Mouse (Mus musculus) adrenal gland, adult 18-20 months (tissue): ENCODE measurements around the gene C1qb. TPM values are rescaled to one million over a fixed set of nuclear protein-coding genes. Genes with fewer than 3 reads are reported as not detected.

ENCODE experiments used
- DNase-seq, 2 experiments: peaks; one replicate each; pipeline ENCODE4 v3.0.0; 2021 to 2022; ENCODE audit warnings: low spot score in 2 of 2
- long read RNA-seq, 2 experiments: library from polyadenylated mRNA; stranded (forward); transcript quantifications; one replicate each; pipeline ENCODE4 v2.0.0; 2021
- total RNA-seq, 2 experiments: library from RNA; stranded (reverse); gene quantifications; 1 replicate in 1 of 2; 2 replicates in 1 of 2; pipeline ENCODE4 v1.2.3; 2021

Gene C1qb
- 100 to 1,000 TPM in 1 of 2 experiments, 10 to 100 TPM in 1; 69.3 to 122 TPM for total RNA-seq
- long read RNA-seq, experiment 1, transcript C1qb-201 (3 exons, 1,088 nt) = major isoform, 62 of 64 reads
- long read RNA-seq, experiment 1, partial matches to known transcripts = 1 of 64 reads
- long read RNA-seq, experiment 1, other reads (novel, unspliced or antisense) = 1 of 64 reads
- long read RNA-seq, experiment 2, transcript C1qb-201 (3 exons, 1,088 nt) = major isoform, 53 of 55 reads
- long read RNA-seq, experiment 2, partial matches to known transcripts = 2 of 55 reads
- long read RNA-seq, experiment 2, other reads (novel, unspliced or antisense) = 0 of 55 reads

DNA sequence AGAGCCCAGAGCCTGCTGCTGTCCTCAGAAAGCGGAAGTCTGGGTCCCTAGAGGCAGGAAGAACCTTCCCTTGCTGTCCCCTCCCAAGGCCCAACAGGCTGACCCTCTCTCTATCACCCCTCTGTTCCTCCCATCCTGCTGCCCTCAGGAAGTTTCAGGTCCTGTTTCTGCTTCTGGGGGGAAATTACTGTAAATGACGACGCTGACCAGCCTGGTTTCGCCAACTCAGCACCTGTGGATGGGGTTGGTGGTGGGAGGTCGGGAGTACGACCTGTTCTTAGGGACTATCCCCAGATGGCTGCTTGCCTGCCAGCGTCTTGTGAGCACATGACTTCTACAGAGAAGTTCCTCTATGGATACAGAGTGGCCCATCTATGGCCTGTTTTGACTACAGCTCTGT is at the start of gene C1qb:
Gene C1qb (minus strand): TSS at position 87 of the 400 bp plus-strand sequence.
- no peak for DNase-seq

DNA sequence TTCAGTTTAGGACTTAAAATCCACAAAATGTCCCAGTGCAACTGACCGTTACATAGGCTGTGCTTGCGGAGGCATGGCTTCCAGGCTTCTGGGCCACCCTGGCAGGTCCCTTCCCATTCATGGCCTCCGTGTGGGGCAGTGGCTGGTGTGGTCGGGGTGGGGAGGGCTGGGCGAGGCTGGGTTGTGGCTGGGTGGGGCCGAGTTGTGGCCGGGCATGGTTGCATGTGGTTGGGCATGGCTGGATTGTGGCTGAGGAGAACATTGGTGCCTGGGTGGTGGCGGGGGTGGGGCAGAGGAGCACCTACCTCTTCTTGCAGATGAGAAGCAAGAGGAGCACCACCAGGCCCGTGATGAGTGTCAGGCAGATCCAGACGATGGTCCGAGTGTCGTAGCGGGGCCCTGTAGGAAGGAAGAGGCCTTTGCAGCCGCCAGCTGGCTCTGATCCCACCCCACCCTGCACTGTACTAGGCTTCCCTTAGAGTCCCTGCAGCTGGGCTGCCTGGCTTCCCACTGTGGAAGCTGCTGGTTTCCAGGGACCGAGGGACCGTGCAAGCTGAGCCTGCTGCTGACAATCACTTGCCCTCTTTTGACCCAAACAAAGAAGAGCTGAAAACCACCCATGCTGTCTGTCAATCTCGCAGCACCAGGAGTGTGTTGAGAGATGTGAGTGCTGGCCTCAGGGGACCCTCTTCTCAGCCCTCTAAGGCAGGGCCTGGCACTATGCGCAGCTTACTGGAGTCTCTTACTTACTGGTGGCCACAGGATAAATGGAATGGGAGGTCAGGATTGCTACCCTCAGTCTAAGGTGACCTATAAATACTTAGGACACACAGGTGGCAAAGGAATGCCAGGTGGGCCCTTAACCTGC is 49.0 kb upstream of the C1qb start:
- DNase-seq = no peak

DNA sequence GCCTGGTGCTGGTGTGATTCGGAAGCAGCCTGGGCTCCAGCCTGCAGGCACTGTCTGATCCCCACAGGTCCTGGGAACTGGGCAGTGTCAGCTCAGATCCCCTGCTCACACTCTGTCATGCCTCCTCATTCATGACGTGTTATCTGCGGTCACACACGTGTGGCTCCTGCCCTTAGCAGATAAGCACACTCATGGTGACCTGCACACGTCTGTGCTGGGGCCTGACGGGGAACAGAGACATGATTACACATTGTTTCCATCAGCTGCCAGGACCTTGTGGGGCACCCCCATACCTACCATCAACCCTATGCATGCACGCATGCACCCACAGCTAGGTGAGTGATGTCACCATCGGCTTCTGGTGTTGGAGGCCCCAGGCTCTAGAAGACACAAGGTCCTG is 44.5 kb upstream of the C1qb start:
- DNase-seq = no peak

DNA sequence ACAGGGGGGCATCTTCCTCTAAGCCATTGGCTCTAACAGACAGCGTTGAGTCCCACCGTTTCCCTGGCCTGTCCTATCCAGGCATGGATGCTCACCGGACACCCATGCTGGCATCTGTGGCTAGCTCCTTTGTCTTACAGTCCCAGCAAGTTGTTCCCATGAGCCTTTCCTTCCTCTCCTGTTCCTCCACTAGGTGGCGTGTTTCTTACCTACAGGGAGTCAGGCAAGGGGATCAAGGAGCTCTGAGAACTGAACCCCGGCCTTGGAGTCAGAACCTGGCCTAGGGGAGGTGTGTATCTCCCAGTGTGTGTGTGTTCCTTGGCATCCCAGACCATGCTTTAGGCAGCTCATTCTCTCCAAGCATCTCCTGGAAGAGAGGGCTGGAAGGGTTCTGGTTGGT is 42.9 kb upstream of the C1qb start:
- DNase-seq = peak in 1 of 2 experiments; percentile 25

DNA sequence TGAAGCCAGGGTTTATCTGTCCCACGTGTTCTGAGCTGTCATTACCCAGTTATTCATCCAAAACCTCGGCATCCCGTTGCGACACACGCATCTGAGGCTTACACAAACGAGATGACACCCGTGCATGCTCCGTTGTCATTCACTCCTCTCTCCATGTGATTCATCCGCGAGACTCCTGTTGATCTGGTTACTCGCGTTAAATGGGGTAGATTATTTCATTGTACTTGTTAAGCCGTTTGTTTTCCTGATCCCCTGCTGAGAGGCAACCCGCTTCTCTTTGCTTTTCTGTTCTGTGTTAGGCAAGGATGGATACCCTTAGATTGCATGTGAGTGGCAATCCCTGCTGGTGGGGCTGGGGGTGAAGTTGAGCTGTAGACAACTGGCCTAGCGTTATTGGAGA is 39.8 kb upstream of the C1qb start:
- no peak for DNase-seq

DNA sequence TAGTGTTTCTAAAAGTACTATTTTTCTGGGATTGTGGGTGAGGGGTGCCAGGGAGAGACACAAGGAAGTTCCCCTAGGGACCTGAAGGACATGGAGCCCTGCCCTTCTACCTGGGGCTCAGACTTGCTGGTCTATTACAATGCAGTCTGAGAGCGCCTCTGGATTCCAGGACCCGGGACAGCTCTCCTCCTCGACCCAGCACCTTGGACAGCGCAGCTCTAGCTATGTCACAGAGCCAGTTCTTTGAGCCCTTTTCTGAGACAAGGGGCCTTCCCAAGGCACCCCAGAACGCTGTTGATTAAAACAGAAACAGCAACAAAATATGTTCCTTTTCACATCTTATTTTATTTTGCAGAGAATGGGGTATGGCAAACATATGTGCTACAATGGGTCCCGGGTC is 38.5 kb upstream of the C1qb start:
- peak; percentile 67 to 74 for DNase-seq

DNA sequence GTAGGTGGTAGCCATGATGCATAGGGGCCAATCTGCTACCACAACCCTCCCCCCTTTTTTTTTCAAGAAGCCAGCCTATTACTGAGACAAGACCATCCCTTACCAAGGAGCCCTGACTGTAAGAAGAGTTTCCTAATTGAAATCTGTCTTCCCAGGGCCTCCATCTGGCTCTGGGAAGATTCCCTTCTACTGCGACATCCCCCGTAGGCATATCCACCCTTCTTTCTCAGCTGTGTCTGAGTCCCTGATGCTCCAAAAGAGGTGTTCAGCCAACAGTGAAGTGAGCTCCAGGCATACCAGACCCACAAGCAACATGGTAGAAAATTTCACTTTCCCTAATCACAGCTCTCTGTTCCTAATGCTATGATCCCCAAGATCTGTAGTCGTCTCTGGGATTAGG is 33.5 kb upstream of the C1qb start:
- no peak for DNase-seq

DNA sequence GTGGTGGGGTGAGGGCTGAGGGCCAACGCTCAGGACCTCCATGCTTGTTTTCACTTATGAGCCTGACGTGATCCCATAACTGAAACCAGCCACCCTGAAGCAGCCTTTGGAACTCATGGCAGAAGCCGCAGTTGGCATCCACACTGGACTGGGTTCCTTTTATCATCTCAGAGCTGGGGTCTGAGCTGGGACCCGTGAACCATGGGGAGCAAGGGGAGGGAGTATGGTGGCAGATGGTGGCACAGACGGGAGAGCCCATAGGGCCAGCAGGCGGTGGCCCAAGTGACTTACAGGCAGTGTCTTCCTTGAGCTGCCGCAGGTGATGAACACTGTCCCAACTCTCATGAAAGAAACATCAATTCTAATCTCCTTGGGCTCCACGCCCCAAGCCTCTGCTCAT is 32.8 kb upstream of the C1qb start:
- no peak for DNase-seq

DNA sequence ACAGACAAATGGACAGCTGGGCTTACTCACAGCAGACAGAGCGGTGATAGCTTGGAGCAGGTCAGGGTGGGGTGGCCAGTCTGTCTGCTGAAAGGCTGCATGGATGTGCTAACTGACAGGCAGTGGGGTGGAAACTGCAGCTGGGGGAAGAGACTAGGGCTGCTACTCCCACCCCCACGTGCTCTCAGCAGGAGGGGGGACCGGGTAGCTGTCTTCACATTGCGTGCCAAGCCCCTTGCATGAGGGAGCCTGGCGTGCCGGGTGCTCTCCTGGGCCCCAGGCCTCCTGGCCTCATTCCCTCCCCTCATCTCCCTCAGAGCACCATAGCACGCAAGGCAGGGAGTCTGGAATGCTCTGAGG is 31.2 kb upstream of the C1qb start:
- no peak for DNase-seq

DNA sequence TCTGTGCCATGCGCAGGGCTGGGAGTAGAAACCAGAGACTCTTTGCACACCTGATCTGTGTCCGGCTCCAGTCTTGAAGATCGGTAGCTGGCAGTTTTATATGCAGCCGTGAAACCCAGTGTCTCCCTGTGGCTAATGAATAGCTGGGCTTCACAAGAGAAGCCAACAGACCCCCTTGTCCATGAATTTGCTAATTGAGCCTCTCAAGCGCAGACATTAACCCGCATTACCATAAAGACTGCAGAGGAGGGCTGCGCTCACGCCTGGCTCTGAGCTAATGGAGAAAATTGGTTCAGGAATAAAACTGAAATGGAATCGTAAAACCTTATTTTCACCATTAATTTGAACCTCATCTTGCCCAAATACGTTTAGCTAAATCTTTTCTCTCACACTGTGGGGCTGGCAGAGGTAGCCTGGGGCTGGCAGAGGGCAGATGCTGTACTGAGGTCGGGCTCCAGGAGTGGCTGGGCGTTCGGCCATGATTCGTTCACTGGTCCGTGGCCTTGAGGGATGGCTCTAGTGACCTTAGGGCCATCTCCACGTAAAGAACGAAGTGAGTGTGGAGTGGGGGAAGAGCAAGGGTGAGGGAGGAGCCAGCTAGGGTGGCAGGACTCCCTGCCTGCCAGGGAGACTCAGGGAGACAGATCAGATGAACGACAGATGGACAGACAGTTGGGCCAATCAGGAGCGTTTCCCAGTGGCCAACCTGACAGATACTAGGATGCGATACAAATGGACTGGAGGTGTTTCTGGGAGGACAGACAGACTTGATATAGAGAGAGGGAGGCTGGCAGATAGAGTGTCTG is 30.6 kb upstream of the C1qb start:
- no peak for DNase-seq

DNA sequence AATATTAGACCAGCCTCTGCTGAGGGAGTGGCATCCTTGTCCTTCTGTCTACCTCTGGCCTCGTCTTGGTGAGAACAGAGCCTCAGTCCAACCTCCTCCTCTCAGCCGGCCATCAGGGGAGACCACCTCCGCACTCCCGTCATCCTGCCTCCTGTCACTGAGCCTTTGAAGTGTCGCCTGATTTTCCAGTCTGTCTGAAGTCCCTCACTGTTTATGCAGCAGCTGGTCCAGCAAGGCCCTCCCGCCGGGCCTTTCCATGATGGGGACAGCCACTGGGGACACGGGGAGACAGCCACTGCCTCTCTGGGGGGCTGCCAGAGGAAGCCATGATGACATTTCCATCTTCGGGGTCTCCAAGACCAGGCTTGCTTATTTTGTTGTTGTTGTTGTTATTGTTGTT is 26.9 kb upstream of the C1qb start:
- no peak for DNase-seq

DNA sequence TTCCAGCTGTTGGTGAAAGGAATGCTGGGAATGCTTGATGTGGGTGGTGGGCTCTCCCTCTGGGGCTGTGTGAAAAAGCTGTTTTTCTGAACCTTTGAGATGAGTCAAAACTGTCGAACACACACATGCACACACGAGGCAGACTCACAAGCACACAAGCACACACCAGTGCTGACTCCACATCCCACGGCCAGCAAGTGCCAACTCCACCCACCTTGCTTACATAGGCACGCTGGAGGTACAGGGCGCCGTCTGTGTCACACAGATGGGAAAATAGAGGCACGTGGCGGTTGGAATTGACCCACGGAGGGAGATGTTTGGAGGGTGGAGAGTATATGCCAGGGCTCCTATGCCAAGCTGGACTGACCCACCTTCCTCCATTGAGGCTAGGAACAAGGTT is 25.8 kb upstream of the C1qb start:
- no peak for DNase-seq

DNA sequence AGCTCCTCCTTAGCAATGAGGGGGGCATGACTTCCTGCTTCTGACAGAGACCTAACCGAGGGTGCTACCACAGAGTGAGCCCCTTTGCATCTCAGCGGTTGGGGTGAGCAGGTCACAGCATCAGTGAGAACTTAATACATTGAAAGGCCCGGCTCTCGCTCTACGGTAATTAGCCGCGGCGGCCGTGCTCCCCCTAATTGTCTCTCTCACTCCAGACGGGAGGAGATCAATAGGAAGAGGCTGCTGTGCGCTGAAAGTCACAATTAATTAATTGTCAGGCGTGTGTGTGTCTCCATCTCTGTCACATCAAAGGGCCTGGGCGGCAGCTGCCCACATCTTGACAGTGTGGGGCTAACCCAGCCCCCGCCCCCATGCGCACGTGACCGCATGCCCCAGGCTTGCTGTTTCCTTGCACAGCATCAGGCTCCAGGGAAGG is 25.2 kb upstream of the C1qb start:
- no peak for DNase-seq

DNA sequence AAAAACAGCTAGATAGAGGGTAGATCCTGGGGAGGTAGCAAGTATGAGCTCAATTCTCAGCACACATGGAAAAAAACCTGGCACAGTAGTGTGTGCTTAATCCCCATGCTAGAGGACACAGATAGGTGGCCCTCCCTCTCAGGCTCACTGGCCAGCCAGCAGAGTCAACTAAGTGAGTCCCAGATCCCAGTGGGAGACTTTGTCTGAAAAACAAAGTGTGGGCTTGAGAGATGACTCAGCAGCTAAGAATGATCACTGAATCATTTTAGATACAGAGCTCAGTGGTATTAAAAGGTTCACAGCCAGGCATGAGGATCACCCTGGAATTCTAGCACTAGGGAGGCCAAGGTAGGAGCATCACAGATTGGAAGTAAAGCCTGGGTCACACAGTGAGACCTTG is 21.8 kb upstream of the C1qb start:
- no peak for DNase-seq

DNA sequence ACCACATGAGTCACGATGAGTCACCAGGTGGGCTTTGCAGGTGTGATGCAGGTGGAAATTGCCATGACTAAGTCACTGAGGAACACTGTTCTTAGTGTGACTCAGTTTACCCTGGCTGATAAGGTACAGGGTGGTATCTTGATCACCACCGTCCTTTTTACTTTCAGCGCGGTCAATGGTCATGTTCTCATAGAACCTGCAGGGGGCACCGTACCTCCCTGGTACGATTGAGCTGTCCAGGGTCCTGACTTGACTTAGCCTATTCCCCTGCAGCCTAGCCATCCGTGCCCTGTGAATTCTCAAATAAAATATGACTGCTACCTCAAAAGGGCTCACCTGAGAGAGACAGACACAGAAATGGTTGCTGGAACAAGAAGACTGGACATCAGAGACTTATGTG is 21.0 kb upstream of the C1qb start:
- DNase-seq = peak in 1 of 2 experiments; percentile 60

DNA sequence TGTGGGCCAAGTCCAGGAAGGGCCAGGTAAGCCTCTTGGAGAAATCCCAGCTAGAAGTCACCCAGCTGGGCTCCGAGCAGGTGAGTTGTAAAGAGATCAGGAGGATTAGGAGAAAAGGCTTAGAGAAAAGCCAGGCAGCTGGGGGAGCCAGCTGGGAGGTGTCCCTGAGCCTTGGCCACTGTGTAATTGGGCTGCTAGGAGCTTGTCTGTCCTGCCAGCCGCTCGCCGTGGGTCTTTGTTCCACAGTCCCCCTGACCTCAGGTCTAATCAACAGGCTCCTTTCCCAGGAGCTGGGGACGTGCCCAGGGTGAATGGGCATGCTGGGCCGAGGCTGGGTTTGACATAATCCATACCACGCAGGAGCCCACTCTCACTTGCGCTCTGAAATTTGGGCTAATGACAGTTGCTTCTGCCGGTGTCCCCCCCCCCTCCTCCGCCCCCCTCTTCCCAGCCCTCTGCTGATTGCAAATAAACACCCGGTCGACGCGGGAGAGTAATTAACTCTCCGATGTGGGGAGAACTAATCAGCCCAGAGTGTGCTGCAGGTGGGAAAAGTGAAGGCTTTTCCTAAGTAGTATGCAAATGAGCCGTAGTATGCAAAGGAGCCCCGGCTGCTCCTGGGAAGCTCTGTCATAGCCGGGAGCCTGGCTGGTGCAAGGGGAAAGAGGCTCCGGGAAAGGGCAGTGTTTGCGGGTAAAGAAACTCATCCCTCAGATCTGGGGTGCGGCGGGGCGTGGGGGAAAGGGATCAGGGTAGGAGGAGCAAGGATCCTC is 19.0 kb upstream of the C1qb start:
- DNase-seq = no peak

DNA sequence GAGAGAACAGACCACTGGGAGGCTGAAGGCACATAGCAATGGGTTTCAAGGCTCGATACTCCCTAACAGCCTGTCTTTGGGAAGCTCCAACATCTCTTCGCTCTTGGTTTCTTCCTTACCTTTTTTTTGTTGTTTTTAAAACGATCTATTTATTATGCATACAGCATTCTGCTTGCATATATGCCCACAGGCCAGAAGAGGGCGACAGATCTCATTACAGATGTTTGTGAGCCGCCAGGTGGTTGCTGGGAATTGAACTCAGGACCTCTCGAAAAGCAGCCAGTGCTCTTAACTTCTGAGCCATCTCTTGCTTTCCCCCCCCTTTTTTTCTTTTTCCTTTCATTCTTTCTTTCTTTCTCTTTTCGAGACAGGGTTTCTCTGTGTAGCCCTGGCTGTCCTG is 13.2 kb upstream of the C1qb start:
- DNase-seq = no peak

DNA sequence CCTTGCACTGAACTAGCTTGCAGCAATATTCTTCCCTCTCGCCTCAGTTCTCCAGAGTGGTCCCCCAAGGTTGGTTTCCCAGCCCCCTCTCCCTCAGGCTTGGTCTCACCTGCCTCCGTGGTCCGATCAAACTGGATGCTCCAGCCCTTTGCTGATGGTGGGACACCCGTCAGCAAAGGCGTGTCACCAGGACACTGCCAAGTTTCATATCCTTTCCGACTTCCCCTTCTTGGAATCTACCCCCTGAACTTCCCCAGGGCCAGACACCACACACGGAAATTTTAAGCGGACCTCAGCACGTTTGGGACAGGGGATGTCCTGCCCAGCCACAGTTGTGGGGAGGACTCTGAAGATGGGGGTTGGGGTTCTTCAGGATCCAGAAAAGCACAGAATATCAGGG is 12.7 kb upstream of the C1qb start, which contains the start of gene C1qa:
Gene C1qa (minus strand): TSS at position 167 of the 400 bp plus-strand sequence.
- DNase-seq = no peak

DNA sequence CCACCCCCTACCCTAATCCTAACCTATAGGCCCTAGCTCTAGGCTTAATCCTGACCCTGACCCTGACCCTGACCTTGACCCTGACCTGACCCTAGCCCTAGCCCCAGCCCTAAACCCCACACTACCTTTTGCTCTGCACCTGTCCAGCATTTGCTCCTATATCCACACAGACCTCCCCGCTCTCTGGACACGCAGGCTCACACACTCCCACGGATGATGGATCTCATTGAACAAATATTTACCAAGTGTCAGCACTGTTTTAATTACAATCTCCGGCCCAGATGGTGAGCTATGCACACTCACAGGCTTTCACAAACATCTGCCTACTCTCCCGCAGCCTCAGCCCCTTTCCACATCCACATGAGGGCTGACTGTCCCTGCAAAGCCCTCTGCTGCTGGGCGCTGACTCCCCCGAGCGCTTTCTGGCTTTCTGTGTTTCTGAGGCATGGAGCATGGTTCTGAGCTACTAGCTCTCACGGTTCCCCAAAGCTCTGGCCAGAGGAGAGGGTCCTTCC is 12.2 kb upstream of the C1qb start:
- DNase-seq = no peak

DNA sequence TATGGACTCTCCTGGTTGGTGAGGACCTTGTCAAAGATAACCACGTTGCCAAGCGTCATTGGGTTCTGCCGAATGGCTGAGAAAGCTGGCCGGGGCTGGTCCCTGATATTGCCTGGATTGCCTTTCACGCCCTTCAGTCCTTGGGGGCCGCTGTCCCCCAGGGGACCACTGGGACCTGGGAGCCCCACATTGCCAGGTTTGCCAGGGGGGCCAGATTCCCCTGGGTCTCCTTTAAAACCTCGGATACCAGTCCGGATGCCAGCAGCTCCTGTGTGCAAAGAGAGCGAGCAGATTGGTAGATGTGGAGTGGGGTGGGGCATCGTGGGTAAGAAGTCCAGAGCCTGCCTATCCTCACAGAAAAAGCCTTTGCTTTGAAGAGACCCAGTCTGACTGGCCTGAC is 10.5 kb upstream of the C1qb start:
- DNase-seq = no peak

DNA sequence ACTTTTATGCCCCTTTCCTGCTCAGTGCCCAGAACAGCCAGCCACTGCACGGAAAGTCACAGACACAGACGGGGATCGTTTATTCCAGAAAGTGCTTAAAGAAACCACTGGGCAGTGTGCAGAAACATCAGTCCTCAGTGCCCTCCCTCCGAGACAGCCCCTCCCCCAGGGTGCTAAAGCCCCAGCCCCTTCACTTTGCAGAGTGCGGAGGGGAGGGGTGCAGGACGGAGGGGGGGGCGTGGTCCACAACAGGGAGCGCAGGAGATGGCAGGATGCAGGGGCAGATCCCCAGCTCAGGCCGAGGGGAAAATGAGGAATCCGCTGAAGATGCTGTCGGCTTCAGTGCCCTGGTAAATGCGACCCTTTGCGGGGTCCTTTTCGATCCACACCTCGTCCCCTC is 9.9 kb upstream of the C1qb start:
- no peak for DNase-seq
